Mouse (Mus musculus): Measurements from ENCODE around the gene Abce1. TPM values are rescaled to one million over a fixed set of nuclear protein-coding genes. Genes with fewer than 3 reads are reported as not detected.

Abce1 gene
- 58.2 and 65.0 TPM in 2 replicates for polyA plus RNA-seq (2015; fragmentation: Nextera tagmentation; extraction: Ambion mirVana)

DNA sequence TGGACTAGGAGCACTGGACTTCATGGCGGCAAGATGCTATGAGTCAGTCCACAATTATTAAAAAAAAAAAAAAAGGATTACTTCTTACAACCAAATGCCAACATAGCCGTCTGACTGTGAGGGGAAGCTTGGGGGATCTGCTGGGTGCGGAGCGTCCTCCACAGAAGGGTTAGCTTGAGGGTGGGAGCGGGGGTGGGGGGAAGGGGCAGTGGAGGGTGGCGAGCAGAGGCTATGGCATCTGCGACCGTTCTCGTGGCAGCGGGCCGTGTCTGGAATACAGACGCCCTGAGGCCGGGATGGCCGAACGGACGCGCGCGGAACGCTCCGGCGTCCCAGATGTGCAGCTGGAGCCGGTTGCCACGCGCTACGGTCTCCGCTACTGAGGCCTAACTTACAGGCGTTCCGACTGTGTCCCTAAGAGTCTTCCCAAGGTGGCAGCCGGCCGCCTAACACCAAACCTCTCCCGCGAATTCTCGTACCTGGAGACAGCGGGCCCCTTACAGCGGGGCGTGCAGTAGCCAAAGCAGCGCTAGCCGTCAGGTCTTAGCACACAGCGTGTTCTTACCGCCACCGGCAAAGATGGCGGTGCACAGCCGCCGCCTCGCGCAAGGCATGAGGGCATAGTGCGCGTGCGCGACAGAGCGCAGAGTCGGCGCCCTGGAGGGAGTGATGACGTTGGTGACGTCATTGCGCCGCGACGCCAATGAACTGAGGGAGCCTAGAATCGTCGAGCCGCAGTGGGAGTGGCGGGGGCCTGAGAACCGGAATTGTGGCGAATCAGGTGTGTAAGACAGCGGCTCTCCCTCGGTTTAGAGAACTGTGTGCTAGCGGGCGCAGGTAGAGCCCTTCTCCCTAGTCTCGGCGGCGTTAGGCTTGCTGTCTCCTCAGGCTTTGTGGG is at the start of gene Abce1, which contains the start of gene Anapc10:
Gene Abce1 (minus strand): TSS at position 677 of the 898 bp plus-strand sequence.
Gene Anapc10 (plus strand): TSS at position 757 of the 898 bp plus-strand sequence.
- H3K9ac ChIP-seq: peak within 1 kb of the TSS; percentile 85
- peak within 1 kb of the TSS; percentile 83 for H3K4me3 ChIP-seq
- peak within 1 kb of the TSS; percentile 86 for H3K27ac ChIP-seq
- H3K4me1 ChIP-seq (replicated peaks): peaks cover 8% of the 10 kb centered on the region; the same call in 1 of the 2 replicates
- H3K9me3 ChIP-seq (replicated peaks): no peaks in the 10 kb centered on the region
- no peaks in the 10 kb centered on the region for H3K27me3 ChIP-seq
- ATAC-seq (replicated peaks; ENCODE audit: insufficient number of reproducible peaks, insufficient read depth, low FRiP score, low read depth): peak; percentile 97
- H3K36me3 ChIP-seq: peaks cover 15% of the 10 kb centered on the region
- under 1% methylated on average over 73 of the region's 73 CpGs for WGBS
- H3K4me2 ChIP-seq: peak within 1 kb of the TSS; percentile 81

DNA sequence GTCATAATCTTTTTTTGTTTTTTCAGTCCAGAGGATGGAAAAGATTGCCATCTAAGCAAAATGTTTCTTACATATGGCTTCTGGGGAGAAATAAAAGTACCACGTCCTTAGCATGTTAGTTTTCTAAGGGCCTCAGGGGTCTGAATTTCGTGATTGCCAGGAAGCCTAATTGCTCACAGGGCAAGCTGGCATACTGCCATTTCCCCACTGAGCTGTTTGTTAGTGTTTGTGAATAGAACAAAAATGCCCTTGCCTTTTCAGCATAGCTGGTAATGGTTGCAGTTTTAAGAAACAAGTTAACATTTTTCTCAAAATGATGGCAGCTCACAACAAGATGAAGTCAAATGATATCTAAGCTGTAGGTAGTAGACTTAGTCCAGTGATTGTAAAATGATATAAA is 38.8 kb upstream of the Abce1 start:
- ATAC-seq (replicated peaks; ENCODE audit: insufficient number of reproducible peaks, insufficient read depth, low FRiP score, low read depth): no peak
- WGBS: 39% methylated on average over 2 of the region's 2 CpGs
- Histone ChIP-seq H3K4me3 (no peak overlapping the region), H3K4me1 (replicated peaks) (0 out of 2 replicates have a peak, but pooled peaks cover 2% of the 10 kb centered on the region), H3K9ac (no peak overlapping the region), H3K9me3 (replicated peaks) (no peaks in the 10 kb centered on the region), H3K27me3 (no peaks in the 10 kb centered on the region), H3K4me2 (no peak overlapping the region), H3K36me3 (0 out of 2 replicates have a peak, but pooled peaks cover 2% of the 10 kb centered on the region), H3K27ac (no peak overlapping the region)

DNA sequence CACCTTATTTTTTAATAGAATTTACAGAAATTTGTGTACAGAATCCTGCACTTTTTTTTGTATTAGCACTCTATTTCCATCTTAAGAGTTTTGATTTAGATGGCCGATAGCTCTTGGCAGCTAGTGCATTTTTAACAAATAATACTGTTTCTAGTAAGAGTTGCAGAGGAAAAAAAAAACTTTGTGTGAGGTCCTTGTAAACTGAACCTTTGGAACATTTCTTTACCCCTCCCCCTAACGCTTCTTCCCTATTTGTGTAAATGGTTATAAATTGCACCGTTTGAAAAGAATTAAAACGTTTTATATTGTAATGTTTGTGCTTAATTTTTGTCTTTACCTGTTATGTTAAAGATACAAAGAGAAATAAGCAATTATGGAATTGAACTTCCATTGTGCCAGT is 37.1 kb upstream of the Abce1 start:
- WGBS: 65% methylated on average over 4 of the region's 4 CpGs
- Histone ChIP-seq H3K36me3 (0 out of 2 replicates have a peak, but pooled peaks cover 2% of the 10 kb centered on the region), H3K9ac (no peak overlapping the region), H3K27me3 (no peaks in the 10 kb centered on the region), H3K27ac (no peak overlapping the region), H3K4me1 (replicated peaks) (0 out of 2 replicates have a peak, but pooled peaks cover 2% of the 10 kb centered on the region), H3K4me3 (no peak overlapping the region), H3K9me3 (replicated peaks) (no peaks in the 10 kb centered on the region), H3K4me2 (no peak overlapping the region)
- ATAC-seq (replicated peaks; ENCODE audit: insufficient number of reproducible peaks, insufficient read depth, low FRiP score, low read depth): no peak

DNA sequence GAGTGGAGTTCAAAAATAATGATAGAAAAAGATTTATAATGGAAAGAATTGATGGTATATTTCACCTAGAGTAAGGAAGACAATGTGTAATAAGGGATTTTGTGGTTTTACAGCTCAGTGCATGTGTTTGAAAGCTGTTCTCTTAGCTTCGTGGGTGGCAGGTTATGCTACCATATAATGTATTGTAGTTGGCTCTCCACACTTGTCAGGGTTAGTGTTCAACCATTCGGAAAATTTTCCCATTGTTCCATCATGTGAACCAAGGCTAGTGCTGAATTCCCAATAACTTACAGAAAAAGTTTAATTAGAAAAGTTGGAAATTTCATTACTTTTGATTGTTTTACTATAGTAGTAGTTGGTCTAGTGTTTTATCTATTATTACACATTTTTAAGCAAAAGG is 36.6 kb upstream of the Abce1 start:
- no peaks in the 10 kb centered on the region for H3K9me3 ChIP-seq (replicated peaks)
- WGBS: 85% methylated on average over 2 of the region's 2 CpGs
- 0 out of 2 replicates have a peak, but pooled peaks cover 2% of the 10 kb centered on the region for H3K36me3 ChIP-seq
- H3K4me2 ChIP-seq: no peak overlapping the region
- H3K4me1 ChIP-seq (replicated peaks): 0 out of 2 replicates have a peak, but pooled peaks cover 2% of the 10 kb centered on the region
- H3K4me3 ChIP-seq: no peak overlapping the region
- H3K27me3 ChIP-seq: no peaks in the 10 kb centered on the region
- H3K27ac ChIP-seq: no peak overlapping the region
- no peak overlapping the region for H3K9ac ChIP-seq
- ATAC-seq (replicated peaks; ENCODE audit: insufficient number of reproducible peaks, insufficient read depth, low FRiP score, low read depth): no peak

DNA sequence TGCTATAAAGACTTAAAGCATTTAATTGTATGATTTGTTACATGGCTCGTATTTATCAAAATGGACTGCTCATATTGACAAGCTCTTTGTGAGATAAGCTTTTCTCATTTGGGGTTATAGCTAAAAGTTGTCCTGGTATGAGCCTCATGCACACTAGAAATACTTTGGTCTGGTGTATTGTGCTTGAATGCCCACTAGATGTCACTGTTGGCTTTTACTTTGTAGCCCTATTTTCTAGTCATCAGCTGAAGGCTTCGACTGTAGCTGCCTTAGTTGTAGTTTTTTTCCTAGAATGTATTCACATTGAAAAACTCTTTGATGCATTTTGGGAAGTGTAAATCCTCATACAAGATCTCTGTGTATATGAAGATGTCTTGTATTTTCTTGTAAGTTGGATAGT is 22.8 kb upstream of the Abce1 start:
- Histone ChIP-seq H3K9ac (no peak overlapping the region), H3K4me2 (no peak overlapping the region), H3K4me3 (no peak overlapping the region), H3K9me3 (replicated peaks) (no peaks in the 10 kb centered on the region), H3K27me3 (no peaks in the 10 kb centered on the region), H3K36me3 (no peaks in the 10 kb centered on the region), H3K4me1 (replicated peaks) (no peaks in the 10 kb centered on the region), H3K27ac (no peak overlapping the region)
- 9% methylated on average over 2 of the region's 2 CpGs for WGBS
- ATAC-seq (replicated peaks; ENCODE audit: insufficient number of reproducible peaks, insufficient read depth, low FRiP score, low read depth): no peak

DNA sequence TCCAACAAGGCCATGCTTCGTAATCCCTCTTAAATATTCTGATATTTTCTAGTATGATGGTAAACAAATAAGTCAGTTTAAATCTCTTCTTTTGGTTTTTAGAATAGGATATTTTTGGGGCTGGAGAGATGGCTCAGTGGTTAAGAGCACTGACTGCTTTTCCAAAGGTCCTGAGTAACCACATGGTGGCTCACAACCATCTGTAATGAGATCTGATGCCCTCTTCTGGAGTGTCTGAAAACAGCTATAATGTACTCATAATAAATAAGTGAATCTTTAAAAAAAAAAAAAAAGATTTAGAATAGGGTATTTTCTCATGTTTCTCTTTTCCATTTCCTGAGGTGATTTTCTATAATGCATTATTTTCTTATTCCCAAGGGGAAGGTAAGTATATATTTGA is 16.4 kb upstream of the Abce1 start:
- 0 out of 2 replicates have a peak, but pooled peaks cover 3% of the 10 kb centered on the region for H3K36me3 ChIP-seq
- no peaks in the 10 kb centered on the region for H3K27me3 ChIP-seq
- no peak overlapping the region for H3K4me3 ChIP-seq
- ATAC-seq (replicated peaks; ENCODE audit: insufficient number of reproducible peaks, insufficient read depth, low FRiP score, low read depth): no peak
- 91% methylated on average over 1 of the region's 1 CpGs for WGBS
- no peak overlapping the region for H3K27ac ChIP-seq
- no peak overlapping the region for H3K9ac ChIP-seq
- no peaks in the 10 kb centered on the region for H3K4me1 ChIP-seq (replicated peaks)
- no peak overlapping the region for H3K4me2 ChIP-seq
- H3K9me3 ChIP-seq (replicated peaks): no peaks in the 10 kb centered on the region

DNA sequence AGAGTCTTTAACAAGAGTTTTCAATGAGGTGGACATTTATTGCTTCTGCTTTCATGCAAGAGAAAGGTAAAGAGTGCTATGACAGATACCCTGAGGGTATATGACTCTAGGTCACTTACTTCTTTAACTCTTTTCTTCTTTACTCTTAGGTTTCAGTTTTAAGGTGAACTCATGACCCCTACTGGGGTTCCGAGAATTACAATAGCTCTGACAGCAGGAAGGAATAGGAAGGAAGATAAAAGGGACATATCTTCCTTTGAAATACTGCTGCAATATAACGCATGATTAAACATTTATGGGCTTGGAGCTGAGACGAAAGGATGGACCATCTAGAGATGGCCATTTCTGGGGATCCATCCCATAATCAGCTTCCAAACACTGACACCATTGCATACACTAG is 13.0 kb upstream of the Abce1 start:
- Histone ChIP-seq H3K9ac (no peak overlapping the region), H3K9me3 (replicated peaks) (no peaks in the 10 kb centered on the region), H3K4me3 (no peak overlapping the region), H3K4me1 (replicated peaks) (no peaks in the 10 kb centered on the region), H3K36me3 (peaks cover 23% of the 10 kb centered on the region), H3K27me3 (no peaks in the 10 kb centered on the region), H3K27ac (no peak overlapping the region), H3K4me2 (no peak overlapping the region)
- WGBS: 69% methylated on average over 3 of the region's 3 CpGs
- no peak for ATAC-seq (replicated peaks; ENCODE audit: insufficient number of reproducible peaks, insufficient read depth, low FRiP score, low read depth)

DNA sequence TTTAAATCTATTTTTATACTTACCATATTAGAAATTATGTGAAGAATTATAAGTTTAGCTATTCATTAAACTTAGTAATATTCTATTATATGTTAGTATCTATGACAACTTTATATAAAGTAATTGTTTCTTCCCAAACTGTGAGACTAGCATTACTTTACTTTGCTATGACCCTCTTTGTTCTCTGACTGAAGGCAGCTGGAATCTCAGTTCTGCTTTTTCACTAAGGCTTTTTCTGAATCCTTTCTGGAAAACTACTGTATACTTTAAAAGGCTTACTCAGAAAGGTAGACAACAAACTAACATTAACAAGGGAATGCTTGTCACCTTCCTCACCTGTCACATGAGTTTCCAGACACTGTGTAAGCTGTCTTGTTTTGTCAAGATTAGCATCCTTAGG is 11.8 kb upstream of the Abce1 start:
- H3K27ac ChIP-seq: no peak overlapping the region
- no peaks in the 10 kb centered on the region for H3K4me1 ChIP-seq (replicated peaks)
- H3K27me3 ChIP-seq: no peaks in the 10 kb centered on the region
- H3K9ac ChIP-seq: no peak overlapping the region
- peaks cover 23% of the 10 kb centered on the region for H3K36me3 ChIP-seq
- no peak for ATAC-seq (replicated peaks; ENCODE audit: insufficient number of reproducible peaks, insufficient read depth, low FRiP score, low read depth)
- no peak overlapping the region for H3K4me2 ChIP-seq
- no peak overlapping the region for H3K4me3 ChIP-seq
- H3K9me3 ChIP-seq (replicated peaks): no peaks in the 10 kb centered on the region

DNA sequence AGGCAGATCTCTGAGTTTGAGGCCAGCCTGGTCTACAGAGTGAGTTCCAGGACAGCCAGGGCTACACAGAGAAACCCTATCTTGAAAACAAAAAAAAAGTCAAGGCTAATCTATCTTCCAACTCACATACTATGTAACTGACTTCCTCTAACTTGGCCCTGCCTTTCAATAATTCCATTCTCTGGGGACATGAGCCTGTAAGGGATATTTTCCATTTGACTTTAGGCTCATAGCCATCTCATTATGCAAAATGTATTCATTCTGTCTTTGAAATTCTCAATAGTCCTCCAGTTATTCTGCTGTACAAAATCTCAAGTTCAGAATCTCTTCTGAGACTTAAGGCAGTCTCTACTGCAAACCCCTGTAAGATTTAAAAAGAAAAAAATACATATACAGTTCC is 10.0 kb upstream of the Abce1 start:
- Histone ChIP-seq H3K4me2 (no peak overlapping the region), H3K4me1 (replicated peaks) (no peaks in the 10 kb centered on the region), H3K9ac (no peak overlapping the region), H3K36me3 (peaks cover 30% of the 10 kb centered on the region), H3K9me3 (replicated peaks) (no peaks in the 10 kb centered on the region), H3K27ac (no peak overlapping the region), H3K4me3 (no peak overlapping the region), H3K27me3 (no peaks in the 10 kb centered on the region)
- ATAC-seq (replicated peaks; ENCODE audit: insufficient number of reproducible peaks, insufficient read depth, low FRiP score, low read depth): no peak

DNA sequence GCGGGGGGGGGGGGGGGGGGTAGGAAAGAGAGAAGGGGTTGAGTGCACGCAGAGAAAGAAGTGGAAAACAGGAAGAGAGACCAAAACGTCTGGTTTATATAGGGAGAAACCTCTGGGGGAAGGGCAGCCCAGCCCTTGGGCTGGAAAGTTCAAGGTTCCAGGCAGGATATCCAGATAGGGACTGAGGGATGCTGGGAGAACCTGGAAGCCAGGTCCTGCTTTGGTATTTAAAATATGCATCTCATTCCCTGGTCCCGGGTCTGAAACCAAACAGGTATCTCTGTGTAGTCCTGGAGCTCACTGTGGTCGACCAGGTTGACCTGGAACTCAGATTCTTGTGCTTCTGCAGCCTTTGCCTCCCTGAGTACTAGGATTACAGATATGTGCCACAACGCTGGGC is 1.1 kb upstream of the Abce1 start:
- no peak overlapping the region for H3K9ac ChIP-seq
- peaks cover 8% of the 10 kb centered on the region; the same call in 1 of the 2 replicates for H3K4me1 ChIP-seq (replicated peaks)
- WGBS: 37% methylated on average over 6 of the region's 6 CpGs
- no peaks in the 10 kb centered on the region for H3K9me3 ChIP-seq (replicated peaks)
- no peak overlapping the region for H3K4me3 ChIP-seq
- no peaks in the 10 kb centered on the region for H3K27me3 ChIP-seq
- H3K27ac ChIP-seq: no peak overlapping the region
- peak overlapping the region; percentile 49 for H3K4me2 ChIP-seq
- ATAC-seq (replicated peaks; ENCODE audit: insufficient number of reproducible peaks, insufficient read depth, low FRiP score, low read depth): no peak
- H3K36me3 ChIP-seq: peaks cover 16% of the 10 kb centered on the region

DNA sequence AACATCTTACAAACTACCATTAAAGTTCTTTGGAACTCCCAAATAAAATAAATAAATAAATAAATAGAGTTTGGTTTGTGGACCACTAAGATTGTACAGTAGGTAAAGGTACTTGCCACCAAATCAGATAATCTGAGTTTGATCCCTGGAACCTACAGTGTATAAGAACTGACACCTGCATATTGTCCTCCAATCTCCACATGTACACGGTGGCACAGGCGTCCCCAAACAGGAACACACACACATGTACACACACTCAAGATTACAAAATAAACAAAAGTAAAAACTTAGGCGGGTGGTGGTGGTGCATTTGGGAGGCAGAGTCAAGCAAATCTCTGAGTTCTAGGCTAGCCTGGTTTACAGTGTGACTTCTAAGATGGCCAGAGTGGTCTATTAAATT is 4.9 kb downstream of the Abce1 start:
- Histone ChIP-seq H3K27ac (no peak overlapping the region), H3K4me1 (replicated peaks) (peaks cover 5% of the 10 kb centered on the region; the same call in 1 of the 2 replicates), H3K36me3 (peaks cover 46% of the 10 kb centered on the region), H3K4me3 (no peak overlapping the region), H3K27me3 (no peaks in the 10 kb centered on the region), H3K9ac (no peak overlapping the region), H3K4me2 (no peak overlapping the region), H3K9me3 (replicated peaks) (no peaks in the 10 kb centered on the region)
- WGBS: 95% methylated on average over 3 of the region's 3 CpGs
- no peak for ATAC-seq (replicated peaks; ENCODE audit: insufficient number of reproducible peaks, insufficient read depth, low FRiP score, low read depth)

DNA sequence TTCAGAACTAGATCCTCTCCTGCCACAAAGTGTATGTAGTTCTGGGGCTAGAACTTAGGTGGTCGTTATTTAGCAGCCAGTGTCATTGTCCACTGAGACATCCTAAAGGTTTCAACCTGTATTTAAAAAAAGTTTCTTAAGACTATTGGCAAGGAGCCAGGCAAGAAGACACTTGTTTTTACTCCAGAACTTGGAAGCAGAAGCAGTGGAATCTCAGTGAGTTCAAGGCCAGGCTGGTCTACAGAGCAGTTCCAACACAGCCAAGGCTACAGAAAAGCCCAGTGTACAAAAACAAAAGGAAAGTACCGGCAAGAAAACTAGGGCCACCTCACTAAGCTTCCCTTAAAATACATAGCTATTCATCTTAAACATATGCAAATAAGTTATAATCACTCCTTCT is 19.0 kb downstream of the Abce1 start:
- 86% methylated on average over 2 of the region's 2 CpGs for WGBS
- H3K36me3 ChIP-seq: peaks cover 66% of the 10 kb centered on the region
- ATAC-seq (replicated peaks; ENCODE audit: insufficient number of reproducible peaks, insufficient read depth, low FRiP score, low read depth): no peak

More for the DNA sequence above, 19.0 kb downstream of the Abce1 start:
- no peak overlapping the region for H3K4me2 ChIP-seq
- no peaks in the 10 kb centered on the region for H3K27me3 ChIP-seq
- no peak overlapping the region for H3K9ac ChIP-seq
- H3K4me3 ChIP-seq: no peak overlapping the region
- H3K27ac ChIP-seq: no peak overlapping the region
- H3K9me3 ChIP-seq (replicated peaks): no peaks in the 10 kb centered on the region
- no peaks in the 10 kb centered on the region for H3K4me1 ChIP-seq (replicated peaks)

Data from heart, embryonic 15.5 days (tissue).